Mouse (Mus musculus) liver, postnatal 0 days (tissue): ENCODE measurements around the gene Por.

Source experiments
- CTCF ChIP-seq: sonication (generic); IDR thresholded peaks from 2 replicates; pipeline ENCODE4 v1.5.1; 2016; ENCODE audit warnings: antibody characterized with exemption, low read depth
- EP300 ChIP-seq: IDR thresholded peaks from 2 replicates; pipeline ENCODE4 v1.6.1; 2016; ENCODE audit warnings: antibody characterized with exemption, low read depth, mild to moderate bottlenecking

DNA sequence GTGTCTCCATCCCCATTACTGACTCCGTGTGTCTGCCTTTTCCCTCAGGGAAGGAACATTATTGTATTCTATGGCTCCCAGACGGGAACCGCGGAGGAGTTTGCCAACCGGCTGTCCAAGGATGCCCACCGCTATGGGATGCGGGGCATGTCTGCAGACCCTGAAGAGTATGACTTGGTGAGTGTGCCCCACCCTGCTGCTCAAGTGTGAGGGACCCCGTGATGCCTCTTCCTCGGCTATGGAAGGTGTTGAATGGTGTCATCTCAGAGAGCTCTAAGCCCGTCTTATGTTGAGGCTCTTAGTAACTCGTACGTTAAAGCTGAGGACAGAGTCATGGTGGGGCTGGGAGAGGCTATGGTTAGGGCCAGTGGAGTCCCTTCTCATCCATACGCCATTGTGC is 59.5 kb downstream of the Por start:
- no peak for TF ChIP-seq EP300
- no peak for TF ChIP-seq CTCF
